Mouse (Mus musculus) gastrocnemius, postnatal 36 days (tissue): Measurements from ENCODE around the gene Timp3. TPM values are rescaled to one million over a fixed set of nuclear protein-coding genes. Genes with fewer than 3 reads are reported as not detected.
A peak's percentile ranks its signal among the peaks of the same experiment; 100 is the strongest.

Experiments
- DNase-seq, 2 experiments: peaks; one replicate each; pipeline ENCODE4 v3.0.0; 2022
- intact Hi-C: fragments of 180-260 bp; cut with DNase I; formaldehyde crosslinking; loops from one replicate; pipeline ENCODE4 v1.15.1; 2025
- long read RNA-seq, 2 experiments: library from polyadenylated mRNA; stranded (forward); transcript quantifications; one replicate each; pipeline ENCODE4 v2.0.0; 2021
- total RNA-seq, 2 experiments: library from RNA; stranded (reverse); gene quantifications; 2 replicates each; pipeline ENCODE4 v1.2.3; 2021

Gene Timp3
- 10 to 100 TPM; 51.7 to 59.6 TPM for total RNA-seq
- long read RNA-seq, experiment 1, full-length matches to known transcripts, result 3 of 25 reads
- long read RNA-seq, experiment 1, partial matches to known transcripts, result 22 of 25 reads
- long read RNA-seq, experiment 1, other reads (novel, unspliced or antisense), result 0 of 25 reads
- long read RNA-seq, experiment 2, full-length matches to known transcripts, result 5 of 16 reads
- long read RNA-seq, experiment 2, partial matches to known transcripts, result 0 of 16 reads
- long read RNA-seq, experiment 2, other reads (novel, unspliced or antisense), result 11 of 16 reads

GRCm38 (mm10) chr10:86300293-86301116 lies at the start of gene Timp3:
Gene Timp3, plus strand, starts transcription at chr10:86300372.
- DNase-seq, result peak; percentile 71 to 79
- intact Hi-C loops, result loop anchor here (2.0 to 5.0 kb wide), 2 partner anchors 42 to 150 kb away; no protein-coding TSS in a partner anchor

- no peak for DNase-seq
- intact Hi-C loops, result no loop called here
Measured at GRCm38 (mm10) chr10:86256221-86256620, 44.0 kb upstream of the Timp3 start.

GRCm38 (mm10) chr10:86257045-86257444 lies 43.1 kb upstream of the Timp3 start:
- DNase-seq, result no peak
- intact Hi-C loops, result no loop called here

GRCm38 (mm10) chr10:86258046-86258445 lies 42.1 kb upstream of the Timp3 start:
- no peak for DNase-seq
- intact Hi-C loops, result no loop called here

- DNase-seq, result no peak
- intact Hi-C loops, result no loop called here
Measured at GRCm38 (mm10) chr10:86258992-86259391, 41.2 kb upstream of the Timp3 start.

- no peak for DNase-seq
Measured at GRCm38 (mm10) chr10:86261725-86262124, 38.4 kb upstream of the Timp3 start.

GRCm38 (mm10) chr10:86264618-86265017 lies 35.6 kb upstream of the Timp3 start:
- DNase-seq, result no peak
- intact Hi-C loops, result no loop called here

More at GRCm38 (mm10) chr10:86261725-86262124, 38.4 kb upstream of the Timp3 start:
- intact Hi-C loops, result no loop called here

GRCm38 (mm10) chr10:86270254-86270653 lies 29.9 kb upstream of the Timp3 start:
- DNase-seq, result no peak
- intact Hi-C loops, result no loop called here

GRCm38 (mm10) chr10:86272826-86273225 lies 27.3 kb upstream of the Timp3 start:
- DNase-seq, result no peak
- intact Hi-C loops, result no loop called here

- intact Hi-C loops, result no loop called here
- peak in 1 of 2 experiments; percentile 30 for DNase-seq
Measured at GRCm38 (mm10) chr10:86273410-86274191, 26.6 kb upstream of the Timp3 start.

- DNase-seq, result no peak
- intact Hi-C loops, result no loop called here
Measured at GRCm38 (mm10) chr10:86275585-86275984, 24.6 kb upstream of the Timp3 start.

- intact Hi-C loops, result no loop called here
- no peak for DNase-seq
Measured at GRCm38 (mm10) chr10:86277327-86277726, 22.8 kb upstream of the Timp3 start.

- intact Hi-C loops, result no loop called here
- DNase-seq, result no peak
Measured at GRCm38 (mm10) chr10:86278481-86278880, 21.7 kb upstream of the Timp3 start.

- no peak for DNase-seq
- intact Hi-C loops, result no loop called here
Measured at GRCm38 (mm10) chr10:86279579-86280168, 20.5 kb upstream of the Timp3 start.

- DNase-seq, result no peak
- intact Hi-C loops, result no loop called here
Measured at GRCm38 (mm10) chr10:86281238-86281637, 18.9 kb upstream of the Timp3 start.

GRCm38 (mm10) chr10:86286508-86286907 lies 13.7 kb upstream of the Timp3 start:
- intact Hi-C loops, result no loop called here
- DNase-seq, result no peak

- intact Hi-C loops, result loop anchor here (10.0 kb wide), 1 partner anchor 315 kb away; no protein-coding TSS in a partner anchor
- no peak for DNase-seq
Measured at GRCm38 (mm10) chr10:86290109-86290771, 9.9 kb upstream of the Timp3 start.

- intact Hi-C loops, result loop anchor here (10.0 kb wide), 1 partner anchor 319 kb away; no protein-coding TSS in a partner anchor
- no peak for DNase-seq
Measured at GRCm38 (mm10) chr10:86293880-86294279, 6.3 kb upstream of the Timp3 start.

GRCm38 (mm10) chr10:86294599-86295365 lies 5.4 kb upstream of the Timp3 start:
- intact Hi-C loops, result loop anchor here (10.0 kb wide), 1 partner anchor 320 kb away; no protein-coding TSS in a partner anchor
- DNase-seq, result no peak
